Mouse (Mus musculus) naive thymus-derived CD4-positive, alpha-beta T cell, adult 2 months (primary cell): Measurements from ENCODE around the gene Myh11.
A peak's percentile ranks its signal among the peaks of the same experiment; 100 is the strongest.

Source experiments
- DNase-seq: peaks from one replicate; pipeline ENCODE4 v3.0.0-alpha.2; 2011; ENCODE audit warnings: low read depth

The Myh11 gene

DNA sequence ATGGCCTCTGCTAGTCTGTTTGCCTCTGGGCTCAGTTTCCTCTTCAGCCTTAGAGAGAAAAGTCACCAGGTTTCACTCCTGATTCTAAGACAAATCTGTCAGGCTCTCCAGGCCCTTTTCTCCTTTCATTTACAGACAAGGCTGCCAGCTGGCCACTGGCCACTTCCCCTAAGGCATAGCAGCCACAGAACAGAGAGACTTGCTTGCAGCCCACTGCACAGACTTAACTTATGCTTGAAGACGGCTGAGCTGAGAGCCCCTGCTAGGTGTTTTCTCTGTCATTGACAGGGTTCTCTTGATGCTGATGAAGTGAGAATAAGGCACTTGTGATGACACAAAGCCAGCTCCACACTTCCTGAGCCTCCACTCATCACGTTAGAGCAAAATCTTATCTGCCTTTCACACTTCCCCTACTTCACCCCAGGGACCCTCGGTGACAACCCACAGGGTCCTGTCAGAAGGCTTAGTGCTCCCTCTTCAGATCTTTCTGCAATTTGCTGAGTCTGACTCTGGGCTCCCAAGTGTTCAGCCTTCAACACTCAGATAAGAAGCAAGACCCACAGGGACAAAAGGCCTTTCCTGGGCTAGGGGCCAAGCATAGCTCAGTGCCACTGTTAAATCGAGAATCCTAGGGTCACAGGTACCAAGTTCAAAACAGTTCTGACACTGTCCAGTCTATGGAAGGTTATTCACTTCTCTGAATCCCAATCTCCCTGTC lies 25.8 kb downstream of the Myh11 start:
- no peak for DNase-seq

DNA sequence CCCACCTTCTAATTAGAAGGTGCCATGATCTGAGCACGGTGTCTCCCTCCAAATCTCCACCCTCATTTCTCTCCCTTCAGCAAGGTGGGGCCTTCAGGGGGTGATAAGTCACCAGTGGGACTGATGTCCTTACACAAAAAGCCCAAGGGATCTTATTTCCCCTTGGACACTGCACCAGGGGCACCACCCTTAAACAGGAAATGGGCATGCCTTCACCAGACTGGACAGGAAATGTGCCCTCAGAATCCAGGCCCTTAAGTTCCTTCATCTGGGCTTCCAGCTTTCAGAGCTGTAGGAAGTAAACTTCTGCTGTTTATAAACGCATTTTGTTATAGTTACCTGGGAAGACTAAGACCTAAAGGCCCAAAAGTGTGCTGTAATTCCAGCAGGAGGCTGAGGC lies 26.7 kb downstream of the Myh11 start:
- no peak for DNase-seq

- DNase-seq = no peak
Measured at GRCm38 (mm10) chr16:14263241-14263640, 27.9 kb downstream of the Myh11 start.

- no peak for DNase-seq
Measured at GRCm38 (mm10) chr16:14262410-14262809, 28.8 kb downstream of the Myh11 start.

DNA sequence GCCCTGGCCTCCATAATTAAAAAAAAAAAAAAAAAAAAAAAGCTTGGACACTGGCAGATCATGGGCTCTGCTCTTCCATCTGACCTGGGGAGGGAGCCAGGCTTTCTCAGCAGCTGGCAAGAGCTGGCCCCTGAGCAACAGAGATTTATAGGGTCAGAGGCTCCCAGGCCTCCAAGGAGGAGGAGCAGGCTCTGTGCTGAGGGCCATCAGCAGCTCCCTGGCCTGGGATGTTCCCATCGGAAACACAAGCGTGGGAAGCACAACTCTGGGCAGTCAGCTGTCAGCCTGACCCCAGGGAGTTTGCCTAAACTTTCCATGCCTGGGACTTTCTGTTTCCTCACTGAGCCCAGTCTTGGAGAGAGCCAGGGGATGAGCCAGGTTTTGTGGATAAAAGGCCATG lies 32.3 kb downstream of the Myh11 start:
- no peak for DNase-seq

DNA sequence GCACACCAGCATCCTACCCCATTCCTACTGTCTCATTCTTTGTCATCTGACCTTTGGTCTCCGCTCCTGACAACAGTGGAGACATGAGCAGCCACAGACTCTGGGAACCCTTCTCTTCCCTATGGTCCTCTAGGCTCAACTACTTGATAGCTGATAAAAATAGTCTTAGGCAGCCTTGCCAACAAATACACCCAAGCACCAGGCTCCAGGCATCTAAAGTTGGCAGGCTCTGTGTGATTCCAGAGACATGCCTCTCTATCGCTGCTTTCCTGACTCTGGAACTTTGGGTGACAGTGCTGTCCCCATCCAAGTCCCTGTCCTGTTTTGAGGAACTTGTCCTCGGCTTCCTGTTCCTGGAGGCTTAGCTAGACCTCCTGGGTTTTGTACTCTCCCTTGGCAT lies 37.6 kb downstream of the Myh11 start:
- DNase-seq = no peak

DNA sequence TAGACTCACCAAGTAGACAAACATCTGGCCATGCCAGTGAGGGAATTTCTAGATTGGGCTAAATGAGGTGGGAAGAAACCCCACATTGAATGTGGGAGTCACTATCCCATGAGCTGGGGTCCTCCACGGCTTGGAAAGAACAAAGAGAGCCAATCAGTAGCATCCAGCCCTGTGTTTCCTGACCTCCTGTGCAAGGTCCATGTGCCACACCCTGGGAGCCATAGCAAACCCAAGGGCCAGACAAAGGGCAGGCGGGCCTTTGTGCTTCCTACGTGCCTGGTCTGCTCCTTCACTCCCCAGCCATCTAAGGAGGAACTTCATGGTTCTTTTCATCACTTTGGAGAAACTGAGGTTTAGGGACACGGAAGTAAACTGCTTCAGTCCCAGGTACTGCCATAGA lies 38.3 kb downstream of the Myh11 start:
- no peak for DNase-seq

- no peak for DNase-seq
Measured at GRCm38 (mm10) chr16:14249913-14250312, 41.3 kb downstream of the Myh11 start.

DNA sequence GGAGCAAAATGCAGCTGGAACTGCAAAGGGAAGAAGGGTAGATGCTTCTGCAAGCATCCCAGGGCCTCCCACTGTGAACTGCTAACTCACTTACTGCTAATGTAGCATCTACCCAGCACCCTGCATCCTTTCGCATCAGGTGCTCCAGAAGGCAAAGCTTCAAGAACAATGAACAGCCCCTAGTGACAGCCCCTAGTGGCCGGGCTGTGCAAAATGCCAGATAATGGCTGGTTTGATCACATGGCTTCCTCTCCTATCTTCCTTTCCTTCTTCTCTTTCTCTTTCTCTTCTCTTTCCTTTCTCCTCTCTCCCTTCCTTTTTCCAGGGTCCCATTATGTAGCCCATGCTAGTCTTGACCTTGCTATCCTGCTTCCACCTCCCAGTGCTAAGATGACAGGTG lies 48.6 kb downstream of the Myh11 start:
- DNase-seq = peak; percentile 7

DNA sequence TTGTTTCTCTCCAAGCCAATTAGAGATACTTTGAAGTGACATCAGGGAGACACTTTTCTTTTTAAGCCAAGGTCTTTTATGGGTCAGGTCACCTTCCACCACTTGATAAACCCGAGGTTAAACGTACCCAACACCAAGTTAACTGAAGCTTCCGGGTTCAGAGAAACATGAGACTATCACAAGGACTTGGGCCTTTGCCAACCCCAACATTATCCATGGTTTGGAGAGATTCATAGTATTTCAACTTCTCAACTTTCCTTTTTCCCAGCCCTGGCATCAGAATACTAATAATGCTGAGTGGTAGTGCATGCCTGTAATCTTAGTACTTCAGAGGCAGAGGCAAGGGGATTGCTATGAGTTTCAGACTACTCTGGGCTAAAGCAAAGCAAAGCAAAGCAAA lies 49.1 kb downstream of the Myh11 start:
- DNase-seq = no peak

- DNase-seq = peak; percentile 70
Measured at GRCm38 (mm10) chr16:14237100-14237723, 54.0 kb downstream of the Myh11 start.

DNA sequence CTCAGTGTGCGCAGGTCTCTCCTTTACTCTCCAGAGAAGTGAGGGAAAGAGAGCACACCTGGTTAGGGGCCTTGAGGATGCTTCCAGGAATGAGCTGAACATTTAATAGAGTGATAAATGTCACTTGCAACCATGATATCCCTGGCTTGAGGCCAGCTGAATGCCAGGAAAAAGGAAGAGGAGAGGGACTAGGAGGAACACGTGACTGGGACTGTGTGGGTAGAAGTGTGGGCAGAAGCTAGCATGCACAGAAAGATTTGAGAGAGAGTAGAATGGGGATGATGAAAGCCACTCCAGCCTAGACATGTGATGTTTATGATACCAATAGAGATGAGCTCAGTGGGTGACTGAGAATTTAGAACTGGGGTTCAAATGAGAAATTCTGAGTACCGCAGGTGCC lies 76.0 kb downstream of the Myh11 start:
- no peak for DNase-seq

GRCm38 (mm10) chr16:14198798-14199197 lies 92.4 kb downstream of the Myh11 start:
- DNase-seq = no peak

GRCm38 (mm10) chr16:14195427-14195826 lies 95.7 kb downstream of the Myh11 start:
- DNase-seq = peak; percentile 71

GRCm38 (mm10) chr16:14194164-14194950 lies 96.8 kb downstream of the Myh11 start:
- DNase-seq = no peak

DNA sequence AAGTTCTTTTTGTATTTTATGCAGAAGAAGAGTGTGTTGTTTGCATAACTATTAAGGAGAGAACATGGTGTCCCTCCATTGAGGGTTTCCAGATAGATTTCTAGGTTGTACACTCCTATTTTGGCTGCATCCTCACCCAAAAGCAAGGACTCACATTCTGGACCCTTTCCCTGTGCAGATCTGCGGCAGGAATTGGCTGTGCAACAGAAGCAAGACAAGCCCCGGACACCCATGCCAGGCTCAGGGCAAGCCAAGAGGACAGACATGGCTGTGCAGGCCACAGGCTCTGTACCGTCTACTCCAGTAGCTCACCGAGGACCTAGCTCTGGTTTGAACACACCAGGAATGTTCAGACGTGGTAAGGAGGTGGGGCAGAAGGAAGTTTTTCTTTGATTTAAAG lies 105.7 kb downstream of the Myh11 start:
- no peak for DNase-seq

GRCm38 (mm10) chr16:14183856-14184255 lies 107.3 kb downstream of the Myh11 start:
- DNase-seq = no peak

DNA sequence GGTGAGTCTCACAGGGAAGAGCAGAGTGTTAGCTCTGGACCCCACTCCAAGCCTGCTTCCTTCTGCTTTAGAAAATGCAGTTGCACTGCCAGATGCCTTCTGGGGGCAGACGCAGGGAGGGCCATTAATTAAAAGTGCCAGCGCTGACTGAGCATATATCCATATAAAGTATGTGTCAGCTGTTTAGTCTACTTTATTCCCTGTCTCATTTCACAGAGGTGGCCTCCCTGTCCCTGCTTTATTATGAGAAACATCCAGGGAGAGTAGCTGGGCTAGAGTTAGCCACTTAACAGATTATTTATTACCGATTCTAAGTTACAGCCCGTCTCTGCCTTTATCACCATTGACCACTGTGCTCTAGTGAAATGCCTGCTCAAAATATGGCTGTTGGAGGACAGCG lies 108.8 kb downstream of the Myh11 start:
- no peak for DNase-seq

- DNase-seq = no peak
Measured at GRCm38 (mm10) chr16:14180163-14180733, 110.9 kb downstream of the Myh11 start.

GRCm38 (mm10) chr16:14178041-14178440 lies 113.1 kb downstream of the Myh11 start:
- no peak for DNase-seq

- no peak for DNase-seq
Measured at GRCm38 (mm10) chr16:14169706-14170105, 121.5 kb downstream of the Myh11 start.

GRCm38 (mm10) chr16:14166490-14166889 lies 124.7 kb downstream of the Myh11 start:
- no peak for DNase-seq

- DNase-seq = no peak
Measured at GRCm38 (mm10) chr16:14163731-14164130, 127.4 kb downstream of the Myh11 start.
